Mouse (Mus musculus) C2C12 (cell line): ENCODE results near the gene Cenpc1. TPM values are rescaled to one million over a fixed set of nuclear protein-coding genes. Genes with fewer than 3 reads are reported as not detected.

Experiments used
- H3K27me3 ChIP-seq: one replicate; pipeline ENCODE4 v1.6.1; 2011; ENCODE audit not compliant: control insufficient read depth, insufficient read depth, insufficient read length
- H3K36me3 ChIP-seq: one replicate; pipeline ENCODE4 v1.6.1; 2011; ENCODE audit not compliant: control insufficient read depth, insufficient read depth
- H3K4me3 ChIP-seq: one replicate; pipeline ENCODE4 v1.5.1; 2011; ENCODE audit warnings: mild to moderate bottlenecking, control low read depth; ENCODE audit not compliant: poor library complexity, insufficient read depth, severe bottlenecking
- H3K79me2 ChIP-seq: one replicate; pipeline ENCODE4 v1.6.1; 2011; ENCODE audit not compliant: control insufficient read depth, insufficient read depth
- H3K79me3 ChIP-seq: one replicate; pipeline ENCODE4 v1.6.1; 2011; ENCODE audit warnings: low read depth, control low read depth
- H3ac ChIP-seq: one replicate; pipeline ENCODE3; 2011; ENCODE audit warnings: low read depth; ENCODE audit not compliant: control insufficient read depth, insufficient read length
- CEBPB ChIP-seq: IDR thresholded peaks from one replicate; pipeline ENCODE4 v1.6.1; 2011; ENCODE audit warnings: low read depth, mild to moderate bottlenecking, control low read depth, moderate library complexity
- CTCF ChIP-seq: IDR thresholded peaks from one replicate; pipeline ENCODE4 v1.5.1; 2011; ENCODE audit not compliant: control insufficient read depth, insufficient read depth, insufficient read length
- FOSL1 ChIP-seq: IDR thresholded peaks from one replicate; pipeline ENCODE4 v1.8.0; 2011; ENCODE audit warnings: mild to moderate bottlenecking, low read length; ENCODE audit not compliant: poor library complexity, insufficient read depth, severe bottlenecking
- MAX ChIP-seq: IDR thresholded peaks from one replicate; pipeline ENCODE4 v1.6.1; 2011; ENCODE audit warnings: mild to moderate bottlenecking, control low read depth
- MYOD1 ChIP-seq: IDR thresholded peaks from one replicate; pipeline ENCODE4 v1.6.1; 2011; ENCODE audit warnings: low read depth; ENCODE audit not compliant: control insufficient read depth, insufficient read length
- MYOG ChIP-seq: IDR thresholded peaks from one replicate; pipeline ENCODE4 v1.6.1; 2011; ENCODE audit not compliant: control insufficient read depth, insufficient read length; ENCODE audit errors: extremely low read depth
- USF1 ChIP-seq: IDR thresholded peaks from one replicate; pipeline ENCODE4 v1.6.1; 2011; ENCODE audit warnings: low read depth, mild to moderate bottlenecking, control low read depth, moderate library complexity
- polyA plus RNA-seq: library from polyadenylated mRNA; unstranded; fragments of >200 nt; fragmentation: generic; extraction: Trizol; gene quantifications from one replicate; pipeline ENCODE4 v1.2.1, GENCODE M21; 2012; ENCODE audit warnings: missing spikeins

Gene Cenpc1
- polyA plus RNA-seq, 1 experiment = 5.1 TPM

DNA sequence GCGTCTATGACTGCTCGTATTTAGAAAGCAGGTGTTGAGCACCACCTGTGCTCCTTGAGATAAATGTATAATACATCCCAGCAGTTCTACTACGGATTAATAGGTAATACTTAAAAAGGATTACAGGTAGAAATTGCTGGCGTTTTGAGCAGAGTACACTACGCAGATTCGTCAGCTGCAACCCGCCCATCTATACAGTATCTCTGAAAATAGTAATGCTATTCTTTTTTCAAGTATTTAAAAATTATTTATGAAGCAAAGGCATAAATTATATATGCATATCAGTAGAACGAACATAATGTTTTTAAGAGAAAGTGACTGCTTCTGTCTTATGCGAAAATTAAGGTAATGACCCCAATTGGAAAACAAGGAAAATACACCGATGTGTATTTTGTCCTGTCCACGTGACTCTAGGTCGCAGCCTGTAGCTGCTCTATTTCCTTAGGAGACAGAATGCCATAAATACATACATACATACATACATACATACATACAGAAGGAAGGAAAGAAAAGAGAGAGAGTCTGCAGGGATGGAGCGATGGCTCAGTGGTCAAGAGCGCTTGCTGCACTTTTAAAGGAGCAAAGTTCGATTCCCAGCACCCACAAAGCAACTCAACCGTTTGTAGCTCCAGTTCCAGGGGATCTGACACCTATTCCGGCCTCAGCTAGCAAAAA lies 630 bp upstream of the Cenpc1 start:
- peaks cover 40% of the 10 kb centered on the region for H3K79me2 ChIP-seq
- peaks cover 32% of the 10 kb centered on the region for H3K79me3 ChIP-seq
- no peak overlapping the region for H3ac ChIP-seq
- no peaks in the 10 kb centered on the region for H3K36me3 ChIP-seq
- no peaks in the 10 kb centered on the region for H3K27me3 ChIP-seq
- peak; percentile 87 for TF ChIP-seq USF1
- TF ChIP-seq CTCF = no peak
- no peak for TF ChIP-seq FOSL1
- TF ChIP-seq MYOD1 = no peak
- TF ChIP-seq MAX = no peak
- peak overlapping the region; percentile 6 for H3K4me3 ChIP-seq

DNA sequence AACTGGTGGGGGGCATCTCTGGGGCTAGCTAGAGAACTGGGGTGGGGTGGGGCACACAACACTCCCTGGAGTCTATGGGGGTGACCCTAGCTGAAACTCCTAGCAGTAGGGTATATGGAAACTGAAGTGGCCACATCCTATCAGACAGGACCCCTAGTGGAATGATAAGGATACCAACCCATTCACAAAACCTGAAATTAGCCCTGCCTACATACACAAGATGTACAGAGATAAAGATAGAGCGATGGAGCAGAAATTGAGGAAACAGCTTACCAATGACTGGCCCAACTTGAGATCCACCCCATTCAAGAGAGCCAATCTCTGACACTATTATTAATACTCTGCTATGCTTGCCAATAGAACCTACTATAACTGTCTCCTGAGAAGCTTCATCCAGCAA lies 1.9 kb downstream of the Cenpc1 start:
- Histone ChIP-seq H3K79me3 (peaks cover 42% of the 10 kb centered on the region), H3K36me3 (peaks cover under 1% of the 10 kb centered on the region), H3K4me3 (no peak overlapping the region), H3ac (no peak overlapping the region), H3K79me2 (peaks cover 55% of the 10 kb centered on the region), H3K27me3 (no peaks in the 10 kb centered on the region)
- TF ChIP-seq FOSL1 = no peak
- TF ChIP-seq CEBPB = no peak
- TF ChIP-seq MYOG = no peak
- TF ChIP-seq CTCF = no peak
- TF ChIP-seq MYOD1 = no peak
- no peak for TF ChIP-seq MAX
- no peak for TF ChIP-seq USF1

DNA sequence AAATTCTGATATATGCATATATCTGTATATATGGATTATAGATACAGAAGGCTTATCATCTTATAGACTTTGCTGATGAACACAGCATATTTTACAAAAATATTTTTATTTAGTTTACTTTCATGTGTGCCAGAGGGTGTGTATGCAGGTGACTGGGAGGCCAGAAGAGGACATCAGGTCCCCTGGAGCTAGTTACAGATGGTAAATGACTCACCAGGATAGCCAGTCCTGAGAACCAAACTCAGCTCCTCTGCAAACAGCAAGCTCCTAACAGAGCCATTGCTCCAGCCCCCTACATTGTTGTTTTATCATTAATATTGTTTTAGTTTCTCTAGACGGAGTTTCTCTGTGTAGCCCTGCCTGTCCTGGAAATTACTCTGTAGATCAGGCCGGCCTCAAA lies 35.6 kb downstream of the Cenpc1 start:
- Histone ChIP-seq H3K4me3 (no peak overlapping the region), H3K27me3 (no peaks in the 10 kb centered on the region), H3K79me2 (no peaks in the 10 kb centered on the region), H3K36me3 (peaks cover 77% of the 10 kb centered on the region), H3ac (no peak overlapping the region), H3K79me3 (no peaks in the 10 kb centered on the region)
- TF ChIP-seq CEBPB (no peak), MAX (no peak), CTCF (no peak), MYOD1 (no peak), USF1 (no peak), FOSL1 (no peak), MYOG (no peak)

DNA sequence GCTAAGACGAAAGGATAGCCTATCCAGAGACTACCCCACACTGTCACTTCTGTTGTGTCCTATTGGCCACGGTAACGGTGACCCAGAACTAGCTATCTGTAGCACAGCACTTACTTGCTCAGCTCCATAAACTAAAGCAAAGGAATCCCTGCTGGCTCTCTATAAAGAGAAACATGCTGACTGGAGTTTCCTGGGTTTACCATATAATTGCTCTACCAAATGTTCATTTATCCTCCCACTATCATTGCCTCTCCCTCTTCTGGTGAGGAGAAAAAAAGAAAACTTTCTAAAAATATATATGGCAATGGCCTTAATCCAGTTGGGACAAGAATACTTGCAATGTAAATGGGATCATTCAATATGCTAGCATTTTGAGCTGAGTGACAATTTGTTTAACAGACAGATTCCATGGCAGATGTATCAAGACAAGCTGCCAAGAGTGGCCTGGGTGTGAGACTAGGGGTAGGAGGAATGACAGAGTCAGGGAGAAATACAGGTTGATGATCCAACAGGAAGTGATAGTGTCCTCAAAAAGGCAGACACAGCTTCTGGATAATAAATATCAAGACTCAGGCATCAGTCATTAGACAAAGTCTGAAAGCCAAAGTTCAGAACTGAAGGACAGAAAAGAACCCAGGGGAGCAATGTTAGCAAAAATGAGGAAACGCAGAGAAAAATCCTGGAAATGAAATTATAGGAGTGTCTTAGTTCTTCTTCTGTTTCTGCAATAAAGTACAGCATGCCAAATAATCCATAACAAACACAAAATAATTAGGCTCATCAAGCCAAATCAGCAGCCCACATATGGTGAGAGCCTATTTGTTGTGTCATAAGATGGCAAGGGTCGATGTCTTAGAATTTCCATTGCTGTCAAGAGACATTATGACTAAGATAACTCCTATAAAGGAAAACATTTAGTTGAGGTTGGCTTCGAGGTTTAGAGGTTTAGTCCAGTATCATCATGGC lies 68.6 kb downstream of the Cenpc1 start:
- H3K36me3 ChIP-seq = no peaks in the 10 kb centered on the region
- no peak for TF ChIP-seq MAX
- TF ChIP-seq USF1 = no peak
- no peak for TF ChIP-seq MYOD1
- no peak for TF ChIP-seq FOSL1
- no peak for TF ChIP-seq CEBPB
- TF ChIP-seq MYOG = no peak
- no peak for TF ChIP-seq CTCF
- H3ac ChIP-seq = no peak overlapping the region
- no peaks in the 10 kb centered on the region for H3K79me2 ChIP-seq
- no peak overlapping the region for H3K4me3 ChIP-seq
- no peaks in the 10 kb centered on the region for H3K27me3 ChIP-seq
- no peaks in the 10 kb centered on the region for H3K79me3 ChIP-seq

DNA sequence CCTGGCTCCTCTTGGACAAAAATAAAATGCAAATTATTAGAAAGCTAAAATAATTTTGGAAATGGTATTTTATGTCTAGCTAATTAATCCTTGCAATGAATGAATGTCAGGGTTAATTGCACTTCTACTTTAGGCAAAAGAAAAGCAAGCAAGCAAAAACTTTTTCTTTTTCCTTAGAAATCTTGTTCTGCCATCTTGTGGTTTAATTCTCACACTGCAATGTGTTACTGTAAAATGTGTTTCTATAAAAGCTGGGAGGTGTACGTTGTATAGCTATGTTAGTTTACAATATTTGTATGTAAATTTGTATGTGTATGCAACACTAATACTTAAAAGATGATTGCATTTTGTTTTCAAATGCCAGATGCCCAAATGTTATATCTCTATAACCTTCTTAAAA lies 70.8 kb downstream of the Cenpc1 start:
- H3K36me3 ChIP-seq = no peaks in the 10 kb centered on the region
- H3K27me3 ChIP-seq = no peaks in the 10 kb centered on the region
- H3K79me3 ChIP-seq = no peaks in the 10 kb centered on the region
- TF ChIP-seq MAX = no peak
- no peak for TF ChIP-seq MYOG
- no peak for TF ChIP-seq CEBPB
- TF ChIP-seq FOSL1 = no peak
- no peak for TF ChIP-seq MYOD1
- no peak for TF ChIP-seq CTCF
- no peak for TF ChIP-seq USF1
- H3K4me3 ChIP-seq = no peak overlapping the region
- H3ac ChIP-seq = no peak overlapping the region
- H3K79me2 ChIP-seq = no peaks in the 10 kb centered on the region
